Mouse (Mus musculus): ENCODE data around the gene Galntl5.
"Not testable (repeated sequence)": the region's sequence is repeated elsewhere in the genome, so short reads cannot be mapped to it uniquely, and the experiment has no call there.

Gene Galntl5

GRCm38 (mm10) chr5:25190521-25190920, 9.3 kb downstream of the Galntl5 start:
- no peak for DNase-seq (ENCODE audit: low spot score in 2 of 2)

GRCm38 (mm10) chr5:25211872-25212271, 30.6 kb downstream of the Galntl5 start:
- DNase-seq (ENCODE audit: low spot score in 2 of 2): no peak

- DNase-seq (ENCODE audit: low spot score in 2 of 2): not testable (repeated sequence)
Measured at GRCm38 (mm10) chr5:25213216-25213615, 32.0 kb downstream of the Galntl5 start.

- no peak for DNase-seq (ENCODE audit: low spot score in 2 of 2)
Measured at GRCm38 (mm10) chr5:25215006-25215405, 33.7 kb downstream of the Galntl5 start.

GRCm38 (mm10) chr5:25221604-25222003, 40.3 kb downstream of the Galntl5 start, which contains the start of gene Galnt11:
Galnt11 (plus strand) TSS chr5:25221904.
- no peak for DNase-seq (ENCODE audit: low spot score in 2 of 2)

- DNase-seq (ENCODE audit: low spot score in 2 of 2): peak; percentile 79 to 85
Measured at GRCm38 (mm10) chr5:25222752-25223702, 41.8 kb downstream of the Galntl5 start, which contains the start of gene E130116L18Rik. E130116L18Rik (minus strand) TSS chr5:25223153.

GRCm38 (mm10) chr5:25224377-25224776, 43.1 kb downstream of the Galntl5 start:
- not testable (repeated sequence) for DNase-seq (ENCODE audit: low spot score in 2 of 2)

GRCm38 (mm10) chr5:25243101-25243500, 61.8 kb downstream of the Galntl5 start:
- no peak for DNase-seq (ENCODE audit: low spot score in 2 of 2)

- no peak for DNase-seq (ENCODE audit: low spot score in 2 of 2)
Measured at GRCm38 (mm10) chr5:25245806-25246472, 64.7 kb downstream of the Galntl5 start.

GRCm38 (mm10) chr5:25246473-25246865, 65.2 kb downstream of the Galntl5 start:
- DNase-seq (ENCODE audit: low spot score in 2 of 2): no peak

- no peak for DNase-seq (ENCODE audit: low spot score in 2 of 2)
Measured at GRCm38 (mm10) chr5:25247036-25247435, 65.8 kb downstream of the Galntl5 start.

- DNase-seq (ENCODE audit: low spot score in 2 of 2): no peak
Measured at GRCm38 (mm10) chr5:25252423-25252822, 71.2 kb downstream of the Galntl5 start.

- no peak for DNase-seq (ENCODE audit: low spot score in 2 of 2)
Measured at GRCm38 (mm10) chr5:25252825-25253544, 71.7 kb downstream of the Galntl5 start.

- DNase-seq (ENCODE audit: low spot score in 2 of 2): no peak
Measured at GRCm38 (mm10) chr5:25254491-25254890, 73.2 kb downstream of the Galntl5 start.

- DNase-seq (ENCODE audit: low spot score in 2 of 2): no peak
Measured at GRCm38 (mm10) chr5:25256686-25257085, 75.4 kb downstream of the Galntl5 start.

GRCm38 (mm10) chr5:25261452-25261851, 80.2 kb downstream of the Galntl5 start:
- DNase-seq (ENCODE audit: low spot score in 2 of 2): no peak

- DNase-seq (ENCODE audit: low spot score in 2 of 2): no peak
Measured at GRCm38 (mm10) chr5:25262266-25262665, 81.0 kb downstream of the Galntl5 start.

GRCm38 (mm10) chr5:25268258-25268888, 87.1 kb downstream of the Galntl5 start:
- DNase-seq (ENCODE audit: low spot score in 2 of 2): no peak
